In the genomic region with DNA sequence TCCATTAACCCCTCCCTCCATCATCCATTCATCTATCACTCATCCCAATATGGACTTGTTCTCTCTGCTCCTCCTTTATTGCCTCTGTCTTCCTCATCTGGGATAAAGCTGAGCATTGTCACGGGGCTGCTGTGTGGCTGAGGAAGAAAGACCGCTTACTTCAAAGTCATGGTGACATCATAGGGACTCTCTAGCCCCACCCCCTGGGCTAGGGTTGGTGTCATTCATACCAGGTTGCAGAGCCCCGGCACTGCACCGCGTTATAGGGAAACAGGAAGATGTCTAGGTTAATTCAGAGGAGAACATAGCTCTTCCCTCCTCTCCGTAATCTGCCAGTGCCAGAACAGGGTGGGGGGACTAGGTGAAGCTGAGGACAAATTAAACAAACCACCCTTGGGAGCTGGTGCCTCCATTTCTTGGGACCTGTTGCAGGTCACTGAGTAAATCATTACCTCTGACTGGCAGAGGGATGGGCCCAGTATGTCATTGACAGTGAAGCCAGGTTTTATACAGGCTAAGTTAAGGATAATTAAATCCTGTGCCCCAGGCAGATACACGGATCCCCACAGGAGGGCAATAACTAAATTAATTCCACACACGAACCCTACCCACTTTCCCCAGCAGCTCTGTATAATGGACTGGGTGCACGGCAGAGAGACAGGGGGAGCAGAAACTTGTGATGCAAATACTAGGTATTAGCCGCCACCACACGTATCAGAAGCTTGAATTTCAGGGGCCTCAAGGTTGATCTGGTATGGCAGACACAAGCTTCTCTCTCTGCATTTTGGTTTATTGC, we compare ENCODE assay signal across 8 mouse cellular contexts. TPM values are rescaled to one million over a fixed set of nuclear protein-coding genes. Genes with fewer than 3 reads are reported as not detected.
A peak's percentile ranks its signal among the peaks of the same experiment; 100 is the strongest.
DNase-seq lines count a peak whose midpoint lies in the region; ATAC-seq lines count a peak whose summit lies in the region.

No protein-coding gene starts in this region.

- ATAC-seq in neural tube, embryonic 11.5 days (ENCODE audit: insufficient read depth, low FRiP score, low TSS enrichment), result 0 out of 2 replicates have a peak, but pooled peaks have one; percentile 14
- no peak for ATAC-seq in forebrain, embryonic 14.5 days
- peak; percentile 41; the same call in 1 of the 2 replicates for ATAC-seq in kidney, embryonic 15.5 days (replicated peaks; ENCODE audit: low FRiP score)
- ATAC-seq in midbrain, embryonic 11.5 days (ENCODE audit: low FRiP score), result peak; percentile 49; the same call in 1 of the 2 replicates

- H3K36me3 ChIP-seq in neural tube, embryonic 11.5 days (ENCODE audit: control insufficient read depth, insufficient read depth, low read length), result no peaks in the 10 kb centered on the region
- H3K36me3 ChIP-seq in forebrain, embryonic 14.5 days (ENCODE audit: control insufficient read depth, insufficient read depth, low read length), result no peaks in the 10 kb centered on the region
- no peaks in the 10 kb centered on the region for H3K36me3 ChIP-seq in kidney, embryonic 15.5 days
- H3K36me3 ChIP-seq in midbrain, embryonic 11.5 days (ENCODE audit: control insufficient read depth, insufficient read depth, low read length), result no peaks in the 10 kb centered on the region

- no peak overlapping the region; the same call in 1 of the 2 replicates for H3K9ac ChIP-seq in neural tube, embryonic 11.5 days (ENCODE audit: low read length)
- peak overlapping the region; percentile 41 for H3K9ac ChIP-seq in forebrain, embryonic 14.5 days (ENCODE audit: low read length)
- no peak overlapping the region for H3K9ac ChIP-seq in kidney, embryonic 15.5 days
- no peak overlapping the region for H3K9ac ChIP-seq in midbrain, embryonic 11.5 days (ENCODE audit: low read length)

- H3K9me3 ChIP-seq in neural tube, embryonic 11.5 days (ENCODE audit: control insufficient read depth, low read length), result no peaks in the 10 kb centered on the region
- H3K9me3 ChIP-seq in forebrain, embryonic 14.5 days (replicated peaks; ENCODE audit: control insufficient read depth, low read length), result no peaks in the 10 kb centered on the region
- H3K9me3 ChIP-seq in kidney, embryonic 15.5 days (replicated peaks), result no peaks in the 10 kb centered on the region
- H3K9me3 ChIP-seq in midbrain, embryonic 11.5 days (ENCODE audit: control insufficient read depth, low read length), result no peaks in the 10 kb centered on the region

- peaks cover 45% of the 10 kb centered on the region for H3K4me1 ChIP-seq in neural tube, embryonic 11.5 days (ENCODE audit: control insufficient read depth, insufficient read depth, low read length)
- H3K4me1 ChIP-seq in forebrain, embryonic 14.5 days (ENCODE audit: control insufficient read depth, insufficient read depth, low read length), result peaks cover 36% of the 10 kb centered on the region
- H3K4me1 ChIP-seq in kidney, embryonic 15.5 days, result peaks cover 61% of the 10 kb centered on the region
- H3K4me1 ChIP-seq in midbrain, embryonic 11.5 days (ENCODE audit: control insufficient read depth, insufficient read depth, low read length), result peaks cover 43% of the 10 kb centered on the region

- DNase-seq in neural tube, embryonic 11.5 days (ENCODE audit: low spot score), result peak; percentile 42
- no peak for DNase-seq in neural tube, embryonic 10.5 days (ENCODE audit: extremely low spot score, low spot score)
- DNase-seq in forebrain, embryonic 14.5 days (ENCODE audit: low spot score), result peak; percentile 67
- DNase-seq in midbrain, embryonic 11.5 days (ENCODE audit: low spot score, missing footprints), result peak; percentile 90
- peak; percentile 63 for DNase-seq in thymus, postnatal 4 days
- DNase-seq in left cerebral cortex, postnatal 36 days (ENCODE audit: low spot score in 2 of 2), result no peak
- no peak for DNase-seq in spleen, adult 18-20 months

- peak overlapping the region; percentile 68; the same call in 1 of the 2 replicates for H3K27ac ChIP-seq in neural tube, embryonic 11.5 days (ENCODE audit: low read depth, low read length)
- peak overlapping the region; percentile 97 for H3K27ac ChIP-seq in forebrain, embryonic 14.5 days (ENCODE audit: low read depth, low read length)
- H3K27ac ChIP-seq in kidney, embryonic 15.5 days, result peak overlapping the region; percentile 87
- H3K27ac ChIP-seq in midbrain, embryonic 11.5 days (ENCODE audit: low read depth, low read length), result peak overlapping the region; percentile 60

- intact Hi-C loops in left cerebral cortex, postnatal 36 days (cut with DNase I), result loop anchor here (2.0 kb wide), 1 partner anchor 48 kb away; no protein-coding TSS in a partner anchor

- no peaks in the 10 kb centered on the region for H3K27me3 ChIP-seq in neural tube, embryonic 11.5 days (ENCODE audit: control insufficient read depth, insufficient read depth, low read length)
- H3K27me3 ChIP-seq in forebrain, embryonic 14.5 days (replicated peaks; ENCODE audit: control insufficient read depth, insufficient read depth, low read length), result no peaks in the 10 kb centered on the region
- no peaks in the 10 kb centered on the region for H3K27me3 ChIP-seq in kidney, embryonic 15.5 days
- H3K27me3 ChIP-seq in midbrain, embryonic 11.5 days (ENCODE audit: control insufficient read depth, insufficient read depth, low read length), result no peaks in the 10 kb centered on the region

- H3K4me2 ChIP-seq in neural tube, embryonic 11.5 days (ENCODE audit: low read depth), result no peak overlapping the region
- peak overlapping the region; percentile 20; the same call in 1 of the 2 replicates for H3K4me2 ChIP-seq in forebrain, embryonic 14.5 days (ENCODE audit: low read length)
- H3K4me2 ChIP-seq in kidney, embryonic 15.5 days, result peak overlapping the region; percentile 26
- H3K4me2 ChIP-seq in midbrain, embryonic 11.5 days, result no peak overlapping the region

- 26% methylated on average over 11 of the region's 11 CpGs for WGBS in neural tube, embryonic 11.5 days
- 7% methylated on average over 11 of the region's 11 CpGs for WGBS in forebrain, embryonic 14.5 days
- 20% methylated on average over 11 of the region's 11 CpGs for WGBS in kidney, embryonic 15.5 days
- 33% methylated on average over 11 of the region's 11 CpGs for WGBS in midbrain, embryonic 11.5 days

- H3K4me3 ChIP-seq in neural tube, embryonic 11.5 days (ENCODE audit: low read depth, low read length), result no peak overlapping the region
- no peak overlapping the region for H3K4me3 ChIP-seq in forebrain, embryonic 14.5 days (ENCODE audit: low read depth, low read length)
- no peak overlapping the region for H3K4me3 ChIP-seq in kidney, embryonic 15.5 days (replicated peaks)
- H3K4me3 ChIP-seq in midbrain, embryonic 11.5 days (ENCODE audit: low read depth, low read length), result no peak overlapping the region

RNA-seq across cellular contexts. Expression of a gene that starts 57.5 kb away (rescaled TPM):
- polyA plus RNA-seq in neural tube, embryonic 11.5 days (2014; fragmentation: Nextera tagmentation; extraction: Ambion mirVana), result 4.7 and 4.8 TPM in 2 replicates
- polyA plus RNA-seq in forebrain, embryonic 14.5 days (2014; fragmentation: Nextera tagmentation; extraction: Ambion mirVana), result 7.9 and 8.3 TPM in 2 replicates
- 12.3 and 13.3 TPM in 2 replicates for polyA plus RNA-seq in kidney, embryonic 15.5 days (2015; fragmentation: Nextera tagmentation; extraction: Ambion mirVana)
- 4.4 and 4.5 TPM in 2 replicates for polyA plus RNA-seq in midbrain, embryonic 11.5 days (2014; fragmentation: Nextera tagmentation; extraction: Ambion mirVana)
- 10 to 100 TPM; 54.3 to 63.3 TPM for total RNA-seq in left cerebral cortex, postnatal 36 days (2021)

Comparison
In these comparisons a context has a peak if more than half of its experiments do, and no peak if none do; other contexts are left out.
1. DNase-seq: peak in neural tube, embryonic 11.5 days (single experiment), forebrain, embryonic 14.5 days (single experiment), midbrain, embryonic 11.5 days (single experiment) and thymus, postnatal 4 days (single experiment); none in neural tube, embryonic 10.5 days (single experiment), left cerebral cortex, postnatal 36 days (0 of 2) and spleen, adult 18-20 months (0 of 2).
2. H3K4me2 ChIP-seq: peak in forebrain, embryonic 14.5 days (single experiment) and kidney, embryonic 15.5 days (single experiment); none in neural tube, embryonic 11.5 days (single experiment) and midbrain, embryonic 11.5 days (single experiment).
3. Peak in every context shown above with its lines, with median percentiles within 50 percentile points of each other: H3K27ac ChIP-seq.